Mouse (Mus musculus) G1E (cell line): ENCODE results near the gene Dcaf17.

ENCODE experiments used
- CTCF ChIP-seq: IDR thresholded peaks from 2 replicates; pipeline ENCODE4 v1.5.1; 2012; ENCODE audit warnings: low read depth, low read length, inconsistent platforms, mixed read lengths
- GATA1 ChIP-seq: IDR thresholded peaks from 2 replicates; pipeline ENCODE4 v1.6.1; 2012; ENCODE audit warnings: borderline replicate concordance, low read length, inconsistent platforms, mixed read lengths

DNA sequence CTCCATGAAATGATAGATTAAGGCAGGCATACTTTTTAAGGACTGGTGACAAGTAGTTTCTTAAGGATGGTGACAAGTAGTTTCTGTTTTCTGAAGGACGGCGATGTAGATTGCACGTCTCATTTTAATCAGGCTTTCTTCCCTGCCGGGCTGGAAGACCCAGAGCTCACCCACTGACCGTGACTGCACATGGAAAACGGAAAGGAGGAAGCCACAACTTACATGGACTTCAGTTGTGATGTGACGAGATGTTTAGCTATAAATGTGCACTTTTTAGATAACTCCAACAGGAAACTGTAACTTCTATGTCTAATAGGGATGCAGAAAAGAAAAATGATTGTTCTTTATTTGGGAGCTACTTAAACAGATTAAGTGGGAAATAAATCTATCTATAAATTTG lies 87.3 kb downstream of the Dcaf17 start:
- TF ChIP-seq GATA1 (no peak), CTCF (no peak)
